11 mouse cellular contexts compared by ENCODE assay signal in the genomic region with DNA sequence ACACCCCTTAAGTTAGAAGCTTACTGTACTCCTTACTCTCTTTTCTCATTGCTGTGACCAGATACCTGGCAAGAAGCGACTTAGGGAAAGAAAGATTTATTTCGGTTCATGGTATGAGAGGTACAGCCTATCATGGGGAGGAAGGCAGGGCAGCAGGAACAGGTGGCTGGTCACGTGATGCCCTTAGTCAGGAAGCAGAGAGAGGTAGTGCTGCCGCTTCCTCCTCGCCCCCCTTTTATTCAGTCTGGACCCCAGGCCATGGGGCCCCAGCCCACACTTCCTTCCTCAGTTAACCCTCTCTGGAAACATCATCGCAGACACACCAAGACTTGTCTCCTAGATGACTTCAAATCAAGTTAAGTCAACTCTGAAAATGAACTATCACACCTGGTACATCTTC. TPM values are rescaled to one million over a fixed set of nuclear protein-coding genes. Genes with fewer than 3 reads are reported as not detected.
A peak's percentile ranks its signal among the peaks of the same experiment; 100 is the strongest.
DNase-seq lines count a peak whose midpoint lies in the region; ATAC-seq lines count a peak whose summit lies in the region.
"Had no signal": no experiment of that assay in that cellular context is flagged by ENCODE, and none has a peak within 500 bp of the region (broad histone marks: within the 10 kb centered on the region; RNA-seq: fewer than 3 reads in every experiment).

No protein-coding gene starts in this region.

- H3K27me3 ChIP-seq in forebrain, embryonic 10.5 days (ENCODE audit: poor library complexity, severe bottlenecking), result no peaks in the 10 kb centered on the region
- H3K27me3 ChIP-seq: hindbrain, embryonic 12.5 days had no signal

- ATAC-seq in common myeloid progenitor, adult 5-6 weeks (replicated peaks; ENCODE audit: low read depth, poor library complexity, severe bottlenecking), result peak; percentile 60
- ATAC-seq in megakaryocyte, adult 5-6 weeks (ENCODE audit: poor library complexity, severe bottlenecking), result peak; percentile 75

- WGBS in forebrain, embryonic 10.5 days, result 80% methylated on average over 6 of the region's 6 CpGs

- no peaks in the 10 kb centered on the region for H3K9me3 ChIP-seq in forebrain, embryonic 10.5 days
- H3K9me3 ChIP-seq: hindbrain, embryonic 12.5 days had no signal

- no peak overlapping the region for H3K27ac ChIP-seq in forebrain, embryonic 10.5 days
- H3K27ac ChIP-seq: hindbrain, embryonic 12.5 days had no signal

- H3K4me1 ChIP-seq in forebrain, embryonic 10.5 days, result peaks cover 6% of the 10 kb centered on the region; the same call in 1 of the 2 replicates
- H3K4me1 ChIP-seq: hindbrain, embryonic 12.5 days had no signal

- H3K36me3 ChIP-seq in forebrain, embryonic 10.5 days (replicated peaks), result no peaks in the 10 kb centered on the region
- H3K36me3 ChIP-seq: hindbrain, embryonic 12.5 days had no signal

- peak; percentile 12 for DNase-seq in adrenal gland, postnatal 14 days
- no peak for DNase-seq in adrenal gland, postnatal 25 days
- peak; percentile 55 to 68 for DNase-seq in thymus, adult 18-20 months
- no peak for DNase-seq in forebrain, embryonic 10.5 days (ENCODE audit: extremely low spot score, low spot score)
- no peak for DNase-seq in adipocyte (ENCODE audit: low spot score)
- no peak for DNase-seq in layer of hippocampus, postnatal 14 days (ENCODE audit: low spot score in 2 of 2)
- DNase-seq: layer of hippocampus, adult 9-11 months had no signal

- H3K4me3 ChIP-seq in forebrain, embryonic 10.5 days, result no peak overlapping the region
- H3K4me3 ChIP-seq: hindbrain, embryonic 12.5 days; myocyte had no signal

RNA-seq across cellular contexts. Expression of gene Adam10, which starts 7.5 kb away (rescaled TPM):
- 56.0 and 59.9 TPM in 2 replicates for total RNA-seq in adrenal gland, postnatal 14 days (2021)
- total RNA-seq in adrenal gland, postnatal 25 days (2021), result 53.1 and 57.3 TPM in 2 replicates
- total RNA-seq in common myeloid progenitor, adult 5-6 weeks (2017), result 82.0 and 101 TPM in 2 replicates
- 113 TPM in 2 replicates for total RNA-seq in megakaryocyte, adult 5-6 weeks (2015)
- 51.2 and 59.8 TPM in 2 replicates for total RNA-seq in megakaryocyte, adult 5-6 weeks (2017)
- 60.6 and 63.5 TPM in 2 replicates for polyA plus RNA-seq in forebrain, embryonic 10.5 days (2016; fragmentation: Nextera tagmentation; extraction: Ambion mirVana)
- total RNA-seq in layer of hippocampus, postnatal 14 days (2021), result 10 to 100 TPM; 67.9 to 69.1 TPM

RNA-seq across cellular contexts. Expression of gene Mindy2, which starts 14.3 kb away (rescaled TPM):
- total RNA-seq in adrenal gland, postnatal 14 days (2021), result 19.5 and 20.8 TPM in 2 replicates
- 14.3 and 17.3 TPM in 2 replicates for total RNA-seq in adrenal gland, postnatal 25 days (2021)
- 12.0 and 15.4 TPM in 2 replicates for total RNA-seq in common myeloid progenitor, adult 5-6 weeks (2017)
- 29.4 and 33.7 TPM in 2 replicates for total RNA-seq in megakaryocyte, adult 5-6 weeks (2015)
- total RNA-seq in megakaryocyte, adult 5-6 weeks (2017), result 28.0 and 38.9 TPM in 2 replicates
- 3.7 and 4.2 TPM in 2 replicates for polyA plus RNA-seq in forebrain, embryonic 10.5 days (2016; fragmentation: Nextera tagmentation; extraction: Ambion mirVana)
- 10 to 100 TPM; 32.1 to 32.8 TPM for total RNA-seq in layer of hippocampus, postnatal 14 days (2021)

RNA-seq across cellular contexts. Expression of gene Gm10642, which starts 15.2 kb away (rescaled TPM):
- total RNA-seq in adrenal gland, postnatal 14 days (2021), result 0.48 and 1.1 TPM in 2 replicates
- total RNA-seq in adrenal gland, postnatal 25 days (2021), result 0.52 and 0.76 TPM in 2 replicates
- total RNA-seq in common myeloid progenitor, adult 5-6 weeks (2017), result 0.63 TPM in 1 of 2 replicates, not detected in the other
- total RNA-seq in megakaryocyte, adult 5-6 weeks (2015), result 0.18 and 1.0 TPM in 2 replicates
- 0.85 and 0.99 TPM in 2 replicates for total RNA-seq in megakaryocyte, adult 5-6 weeks (2017)
- polyA plus RNA-seq in forebrain, embryonic 10.5 days (2016; fragmentation: Nextera tagmentation; extraction: Ambion mirVana), result 0.30 TPM in 1 of 2 replicates, not detected in the other
- 1 to 10 TPM; 1.2 to 2.0 TPM for total RNA-seq in layer of hippocampus, postnatal 14 days (2021)

Comparison
In these comparisons a context has a peak if more than half of its experiments do, and no peak if none do; other contexts are left out.
1. DNase-seq: peak in adrenal gland, postnatal 14 days (single experiment) and thymus, adult 18-20 months (2 of 2); none in adrenal gland, postnatal 25 days (single experiment), forebrain, embryonic 10.5 days (single experiment), adipocyte (single experiment) and layer of hippocampus, postnatal 14 days (0 of 2).